Mouse (Mus musculus): Measurements from ENCODE around the gene Pdss2. TPM values are rescaled to one million over a fixed set of nuclear protein-coding genes. Genes with fewer than 3 reads are reported as not detected.

The Pdss2 gene
- total RNA-seq, 2 experiments from 2014 or later: 16.9 to 17.2 TPM

GRCm38 (mm10) chr10:43321019-43321418, 99.7 kb downstream of the Pdss2 start:
- Histone ChIP-seq H3K4me3 (no peak overlapping the region), H3K27ac (no peak overlapping the region)
- TF ChIP-seq CTCF (IDR thresholded peaks at IDR 0.05): no peak
- intact Hi-C loops (cut with DNase I): no loop called here
- no peak for DNase-seq (ENCODE audit: extremely low spot score in 1 of 2, low spot score in 2 of 2)

DNA sequence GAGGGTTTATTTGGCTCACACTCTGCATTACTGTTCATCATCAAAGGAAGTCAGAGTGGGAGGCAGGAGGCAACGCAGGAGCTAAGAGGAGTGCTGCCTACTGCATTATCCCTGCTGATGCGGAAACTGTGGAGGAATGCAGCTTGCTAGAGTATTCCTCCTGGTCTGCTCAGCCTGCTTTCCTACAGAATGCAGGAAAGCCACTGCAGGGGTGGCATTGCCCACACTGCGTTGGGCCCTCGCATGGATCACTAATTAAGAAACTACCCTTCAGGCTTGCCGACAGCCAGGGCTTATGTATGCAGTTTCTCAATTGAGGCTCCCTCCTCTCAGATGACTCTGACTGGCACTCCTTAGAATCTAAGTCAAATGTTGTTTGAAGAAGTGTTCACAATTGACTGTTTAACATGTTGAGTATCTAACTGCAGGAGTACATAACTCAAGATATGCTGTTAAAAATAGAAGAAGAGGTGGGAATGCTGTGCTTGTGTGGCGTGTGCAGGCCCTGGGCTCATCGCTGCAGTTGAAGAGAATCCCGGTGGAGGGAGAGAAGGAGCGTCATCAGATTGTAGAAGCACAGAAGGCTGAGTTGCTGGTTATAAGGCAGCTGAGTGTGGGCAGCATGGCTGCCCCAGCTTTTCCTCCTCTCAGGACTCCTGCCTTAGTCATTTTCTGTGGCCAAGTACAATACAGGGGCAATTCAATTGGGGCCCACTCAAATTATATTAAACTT, 101.3 kb downstream of the Pdss2 start:
- TF ChIP-seq CTCF (IDR thresholded peaks at IDR 0.05): no peak

GRCm38 (mm10) chr10:43323386-43323785, 102.1 kb downstream of the Pdss2 start:
- no peak for TF ChIP-seq CTCF (IDR thresholded peaks at IDR 0.05)
- Histone ChIP-seq H3K27ac (peak overlapping the region; percentile 80), H3K4me3 (no peak overlapping the region)
- no peak for DNase-seq (ENCODE audit: extremely low spot score in 1 of 2, low spot score in 2 of 2)
- intact Hi-C loops (cut with DNase I): loop anchor here (2.0 kb wide), 1 partner anchor 103 kb away; the partner anchor contains the start of gene Pdss2

More for the DNA sequence above, 101.3 kb downstream of the Pdss2 start:
- H3K4me3 ChIP-seq: no peak overlapping the region
- DNase-seq (ENCODE audit: extremely low spot score in 1 of 2, low spot score in 2 of 2): peak; percentile 24 to 44
- peak overlapping the region; percentile 80 for H3K27ac ChIP-seq
- intact Hi-C loops (cut with DNase I): loop anchor here (2.0 kb wide), 1 partner anchor 102 kb away; the partner anchor contains the start of gene Pdss2

DNA sequence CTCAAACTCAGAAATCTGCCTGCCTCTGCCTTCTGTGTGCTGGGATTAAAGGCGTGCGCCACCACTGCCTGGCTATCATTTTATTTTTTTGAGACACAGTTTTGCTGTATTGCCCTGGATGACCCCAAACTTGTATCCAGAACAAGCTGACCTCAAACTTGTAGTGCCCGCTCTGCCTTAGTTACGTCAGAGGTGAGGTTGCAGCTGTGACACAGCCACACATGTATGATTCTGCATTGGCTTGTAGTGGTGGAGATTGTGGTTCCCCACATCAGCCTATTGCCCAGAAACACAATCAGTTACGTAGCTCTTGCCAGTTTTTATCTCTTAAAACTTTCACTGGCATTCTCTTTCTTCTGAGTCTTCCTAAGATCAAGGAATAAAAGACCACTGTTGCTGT, 108.5 kb downstream of the Pdss2 start:
- intact Hi-C loops (cut with DNase I): no loop called here
- DNase-seq (ENCODE audit: extremely low spot score in 1 of 2, low spot score in 2 of 2): no peak
- Histone ChIP-seq H3K4me3 (no peak overlapping the region), H3K27ac (no peak overlapping the region)
- TF ChIP-seq CTCF (IDR thresholded peaks at IDR 0.05): no peak

DNA sequence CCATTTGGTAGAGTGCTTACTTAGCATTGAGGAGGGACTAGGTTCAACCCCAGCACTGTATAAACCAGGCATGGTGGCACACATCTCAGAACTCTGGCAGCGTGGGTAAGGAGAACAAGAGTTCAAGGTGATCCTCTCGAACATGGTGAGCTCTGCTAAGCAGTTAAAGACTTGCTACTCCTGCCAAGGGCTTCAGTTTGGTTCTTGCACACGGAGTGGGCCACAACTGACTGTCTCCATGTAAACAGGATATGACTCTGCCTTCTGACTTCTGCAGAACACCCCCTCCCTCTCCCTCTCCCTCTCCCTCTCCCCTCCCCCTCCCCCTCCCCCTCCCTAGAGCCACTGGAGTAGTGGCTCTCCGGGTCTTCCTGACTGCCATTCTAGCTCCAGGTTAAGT, 109.4 kb downstream of the Pdss2 start:
- Histone ChIP-seq H3K4me3 (no peak overlapping the region), H3K27ac (no peak overlapping the region)
- no peak for DNase-seq (ENCODE audit: extremely low spot score in 1 of 2, low spot score in 2 of 2)
- intact Hi-C loops (cut with DNase I): no loop called here
- TF ChIP-seq CTCF (IDR thresholded peaks at IDR 0.05): no peak

GRCm38 (mm10) chr10:43331931-43332701, 110.8 kb downstream of the Pdss2 start:
- intact Hi-C loops (cut with DNase I): no loop called here
- TF ChIP-seq CTCF (IDR thresholded peaks at IDR 0.05): no peak
- H3K27ac ChIP-seq: no peak overlapping the region
- H3K4me3 ChIP-seq: no peak overlapping the region
- no peak for DNase-seq (ENCODE audit: extremely low spot score in 1 of 2, low spot score in 2 of 2)

DNA sequence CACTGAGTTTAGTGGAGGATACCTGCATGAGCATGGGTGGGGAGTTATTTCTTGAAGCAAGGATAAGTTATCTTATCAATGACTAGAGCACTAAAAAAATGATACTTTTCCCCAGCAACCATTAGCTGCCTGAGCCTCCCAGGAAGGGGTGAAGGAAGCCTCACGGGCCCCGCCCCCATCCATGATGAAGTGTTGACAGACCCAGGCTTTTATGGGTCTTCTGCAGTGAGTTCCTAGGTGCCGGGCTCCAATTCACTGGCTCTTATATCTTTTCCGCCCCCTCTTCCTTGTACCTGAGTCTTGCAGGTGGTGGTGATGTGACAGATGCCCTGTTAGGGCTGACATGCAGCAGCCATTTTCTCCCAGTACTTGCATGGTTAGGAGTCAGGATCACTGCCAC, 114.6 kb downstream of the Pdss2 start:
- DNase-seq (ENCODE audit: extremely low spot score in 1 of 2, low spot score in 2 of 2): no peak
- H3K4me3 ChIP-seq: no peak overlapping the region
- H3K27ac ChIP-seq: no peak overlapping the region
- TF ChIP-seq CTCF (IDR thresholded peaks at IDR 0.05): no peak
- intact Hi-C loops (cut with DNase I): no loop called here

DNA sequence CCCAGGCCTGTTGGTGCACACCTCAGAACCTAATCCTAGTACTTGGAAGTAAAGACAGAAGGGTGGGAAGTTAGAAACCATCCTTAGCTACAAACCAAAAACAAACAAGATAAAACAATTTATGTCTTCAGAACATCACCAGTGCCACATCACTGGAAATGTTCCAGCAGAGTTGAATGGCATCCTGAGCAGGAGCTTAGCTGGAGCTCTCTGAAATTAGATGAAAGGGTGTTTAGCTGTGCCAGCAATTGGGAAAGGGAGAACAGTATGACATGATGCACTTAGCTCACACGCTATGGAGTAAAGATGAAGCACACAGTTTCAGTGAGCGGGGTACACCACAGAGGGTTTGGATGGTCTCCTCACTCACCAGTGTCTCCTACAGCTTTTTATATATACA, 115.8 kb downstream of the Pdss2 start:
- no peak overlapping the region for H3K4me3 ChIP-seq
- no peak overlapping the region for H3K27ac ChIP-seq
- no peak for TF ChIP-seq CTCF (IDR thresholded peaks at IDR 0.05)
- intact Hi-C loops (cut with DNase I): no loop called here
- no peak for DNase-seq (ENCODE audit: extremely low spot score in 1 of 2, low spot score in 2 of 2)

- intact Hi-C loops (cut with DNase I): no loop called here
- Histone ChIP-seq H3K4me3 (no peak overlapping the region), H3K27ac (no peak overlapping the region)
- DNase-seq (ENCODE audit: extremely low spot score in 1 of 2, low spot score in 2 of 2): no peak
- TF ChIP-seq CTCF (IDR thresholded peaks at IDR 0.05): no peak
Measured at GRCm38 (mm10) chr10:43339811-43340210, 118.5 kb downstream of the Pdss2 start.

- intact Hi-C loops (cut with DNase I): no loop called here
- no peak for TF ChIP-seq CTCF (IDR thresholded peaks at IDR 0.05)
- no peak overlapping the region for H3K4me3 ChIP-seq
- no peak for DNase-seq (ENCODE audit: extremely low spot score in 1 of 2, low spot score in 2 of 2)
- no peak overlapping the region for H3K27ac ChIP-seq
Measured at GRCm38 (mm10) chr10:43349718-43350117, 128.4 kb downstream of the Pdss2 start.

GRCm38 (mm10) chr10:43357884-43358283, 136.6 kb downstream of the Pdss2 start:
- intact Hi-C loops (cut with DNase I): no loop called here
- Histone ChIP-seq H3K27ac (no peak overlapping the region), H3K4me3 (no peak overlapping the region)
- TF ChIP-seq CTCF (IDR thresholded peaks at IDR 0.05): no peak
- no peak for DNase-seq (ENCODE audit: extremely low spot score in 1 of 2, low spot score in 2 of 2)

GRCm38 (mm10) chr10:43362947-43363346, 141.7 kb downstream of the Pdss2 start:
- no peak overlapping the region for H3K4me3 ChIP-seq
- no peak for DNase-seq (ENCODE audit: extremely low spot score in 1 of 2, low spot score in 2 of 2)
- intact Hi-C loops (cut with DNase I): no loop called here
- TF ChIP-seq CTCF (IDR thresholded peaks at IDR 0.05): no peak
- H3K27ac ChIP-seq: no peak overlapping the region
